Comparison of ENCODE assay signal across 21 mouse cellular contexts in the genomic region with DNA sequence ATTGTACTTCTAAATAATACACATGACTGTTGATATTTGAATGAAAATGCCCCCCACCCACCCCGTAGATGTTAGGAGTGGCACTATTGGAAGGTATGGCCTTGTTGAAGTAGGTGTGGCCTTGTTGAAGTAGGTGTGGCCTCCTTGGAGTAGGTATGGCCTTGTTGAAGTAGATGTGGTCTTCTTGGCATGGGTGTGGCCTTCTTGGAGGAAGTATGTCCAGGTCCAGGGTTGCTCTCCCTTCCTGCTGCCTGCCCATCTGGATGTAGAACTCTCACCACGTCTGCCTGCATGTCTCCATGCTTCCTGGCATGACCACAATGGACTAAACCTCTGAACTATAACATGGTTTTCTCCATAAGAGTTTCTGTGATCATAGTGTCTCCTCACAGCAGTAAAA.
DNase-seq lines count a peak whose midpoint lies in the region; ATAC-seq lines count a peak whose summit lies in the region.
"Had no signal": no experiment of that assay in that cellular context is flagged by ENCODE, and none has a peak within 500 bp of the region (broad histone marks: within the 10 kb centered on the region; RNA-seq: fewer than 3 reads in every experiment).

No protein-coding gene starts in this region.

- H3K9me3 ChIP-seq in megakaryocyte, embryonic 14.5 days = no peaks in the 10 kb centered on the region
- no peaks in the 10 kb centered on the region for H3K9me3 ChIP-seq in hindbrain, embryonic 13.5 days
- H3K9me3 ChIP-seq: embryonic facial prominence, embryonic 13.5 days; embryonic facial prominence, embryonic 15.5 days; forebrain, embryonic 10.5 days; forebrain, embryonic 12.5 days had no signal

- H3K9ac ChIP-seq in hindbrain, embryonic 13.5 days = no peak overlapping the region
- H3K9ac ChIP-seq: embryonic facial prominence, embryonic 13.5 days; embryonic facial prominence, embryonic 15.5 days; forebrain, embryonic 12.5 days had no signal

- no peak for ATAC-seq in megakaryocyte, adult 5-6 weeks (ENCODE audit: poor library complexity, severe bottlenecking)
- peak; percentile 56 for ATAC-seq in granulocyte monocyte progenitor cell, adult 5-6 weeks (replicated peaks; ENCODE audit: poor library complexity, severe bottlenecking)
- no peak for ATAC-seq in hindbrain, embryonic 13.5 days (ENCODE audit: low FRiP score)
- ATAC-seq: forebrain, embryonic 14.5 days; forebrain, embryonic 16.5 days had no signal

- H3K27ac ChIP-seq in hindbrain, embryonic 13.5 days = no peak overlapping the region
- H3K27ac ChIP-seq: embryonic facial prominence, embryonic 13.5 days; embryonic facial prominence, embryonic 15.5 days; forebrain, embryonic 10.5 days; forebrain, embryonic 12.5 days had no signal

- no peak overlapping the region for H3K4me2 ChIP-seq in hindbrain, embryonic 13.5 days
- H3K4me2 ChIP-seq: embryonic facial prominence, embryonic 13.5 days; embryonic facial prominence, embryonic 15.5 days; forebrain, embryonic 12.5 days had no signal

- H3K27me3 ChIP-seq in megakaryocyte, embryonic 14.5 days (replicated peaks) = no peaks in the 10 kb centered on the region
- no peaks in the 10 kb centered on the region for H3K27me3 ChIP-seq in hindbrain, embryonic 13.5 days
- H3K27me3 ChIP-seq: embryonic facial prominence, embryonic 13.5 days; embryonic facial prominence, embryonic 15.5 days; forebrain, embryonic 12.5 days had no signal

- peaks cover 26% of the 10 kb centered on the region for H3K4me1 ChIP-seq in megakaryocyte, embryonic 14.5 days
- no peaks in the 10 kb centered on the region for H3K4me1 ChIP-seq in hindbrain, embryonic 13.5 days (replicated peaks)
- H3K4me1 ChIP-seq: embryonic facial prominence, embryonic 13.5 days; embryonic facial prominence, embryonic 15.5 days; forebrain, embryonic 10.5 days; forebrain, embryonic 12.5 days had no signal

- 79% methylated on average over 2 of the region's 2 CpGs for WGBS in hindbrain, embryonic 13.5 days

- H3K4me3 ChIP-seq in megakaryocyte, embryonic 14.5 days (replicated peaks) = peak overlapping the region; percentile 65
- H3K4me3 ChIP-seq in hindbrain, embryonic 13.5 days = no peak overlapping the region
- H3K4me3 ChIP-seq: embryonic facial prominence, embryonic 13.5 days; embryonic facial prominence, embryonic 15.5 days; erythroblast, embryonic 14.5 days; forebrain, embryonic 10.5 days; forebrain, embryonic 12.5 days had no signal

- no peak for DNase-seq in cerebellum, adult 8-10 months
- DNase-seq: adrenal gland, adult 2 months; adrenal gland, postnatal 10 days; adrenal gland, postnatal 25 days; cerebellum, adult 11 months; cerebellum, adult 18-20 months; cerebellum, adult 9-10 months; cerebellum, postnatal 10 days; cerebellum, postnatal 25 days; embryo, embryonic 11 days had no signal

- H3K36me3 ChIP-seq in megakaryocyte, embryonic 14.5 days (replicated peaks; ENCODE audit: low read length) = no peaks in the 10 kb centered on the region
- H3K36me3 ChIP-seq in hindbrain, embryonic 13.5 days = no peaks in the 10 kb centered on the region
- H3K36me3 ChIP-seq: embryonic facial prominence, embryonic 13.5 days; embryonic facial prominence, embryonic 15.5 days; forebrain, embryonic 10.5 days; forebrain, embryonic 12.5 days had no signal
